Mouse (Mus musculus) kidney, adult 2 months (tissue): Measurements from ENCODE around the gene Rpl6.

Experiments
- CTCF ChIP-seq: fragments of 200-500 bp; conservative IDR thresholded peaks from 2 replicates; pipeline ENCODE4 v1.5.1; 2011; ENCODE audit warnings: low read depth, mild to moderate bottlenecking, control low read depth, low read length, moderate library complexity, mixed read lengths; ENCODE audit not compliant: insufficient read depth, insufficient read length
- POLR2A ChIP-seq: fragments of 200-500 bp; IDR thresholded peaks from one replicate; pipeline ENCODE4 v1.6.1; 2011; ENCODE audit warnings: low read depth, low read length, control low read depth

DNA sequence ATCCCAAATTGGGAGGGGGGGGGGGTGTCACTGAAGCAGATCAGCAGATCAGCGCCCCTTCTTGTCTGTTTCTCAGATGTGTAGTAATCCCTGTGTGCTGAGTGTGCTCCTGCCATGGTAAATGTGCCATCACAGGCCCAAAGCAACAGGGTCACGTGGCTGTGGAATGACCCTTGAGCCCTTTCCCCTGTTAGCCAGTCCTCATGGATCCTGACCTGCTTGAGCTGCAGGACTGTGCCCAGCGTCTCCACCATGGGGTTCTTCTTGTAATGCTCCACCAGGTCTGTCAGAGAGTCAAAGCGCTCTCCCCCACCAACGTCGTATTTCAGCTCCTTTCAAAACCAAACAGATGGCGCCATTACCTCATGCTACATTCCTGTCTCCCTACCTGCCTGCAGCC lies 41.4 kb upstream of the Rpl6 start:
- TF ChIP-seq CTCF = no peak
- TF ChIP-seq POLR2A = no peak
